Mouse (Mus musculus) spleen, embryonic (tissue): ENCODE measurements around the gene Abhd14a.
"Not testable (repeated sequence)": the region's sequence is repeated elsewhere in the genome, so short reads cannot be mapped to it uniquely, and the experiment has no call there.

Experiments used
- CTCF ChIA-PET: fragments of 350-600 bp; sonication (Branson Sonifier 250); formaldehyde crosslinking; loops from one replicate; lab custom pipeline; 2022; lab: Charles Lee

The Abhd14a gene

DNA sequence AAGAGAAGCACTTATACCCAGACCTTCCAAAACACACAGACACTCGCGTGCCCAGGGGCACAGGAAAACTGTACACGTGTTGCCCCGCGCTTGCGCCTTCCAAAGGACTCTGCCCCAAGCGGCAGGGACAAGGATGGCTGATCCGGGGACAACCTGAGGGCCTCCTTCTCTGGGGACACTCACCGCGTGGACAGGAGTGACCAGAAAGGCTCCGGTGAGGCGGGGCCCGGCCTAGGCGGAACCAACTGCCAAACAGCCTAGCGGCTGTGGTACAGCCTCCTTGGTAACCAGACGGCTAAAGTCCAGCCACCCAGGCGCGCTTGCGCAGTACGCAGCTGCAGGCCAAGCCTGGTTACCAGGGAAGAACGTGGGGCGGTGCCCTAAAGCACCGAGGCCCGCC is at the start of gene Abhd14a, which contains the start of gene Abhd14b:
Gene Abhd14a (minus strand): TSS at position 331 of the 400 bp plus-strand sequence.
Gene Abhd14b (plus strand): TSS at position 112 of the 400 bp plus-strand sequence.
- CTCF ChIA-PET: interaction anchor here (0.6 to 2.5 kb wide), 5 partner anchors 14 to 167 kb away, joined by 3 to 7 read pairs (median 6); partner anchors contain the start of genes Parp3 and Poc1a

DNA sequence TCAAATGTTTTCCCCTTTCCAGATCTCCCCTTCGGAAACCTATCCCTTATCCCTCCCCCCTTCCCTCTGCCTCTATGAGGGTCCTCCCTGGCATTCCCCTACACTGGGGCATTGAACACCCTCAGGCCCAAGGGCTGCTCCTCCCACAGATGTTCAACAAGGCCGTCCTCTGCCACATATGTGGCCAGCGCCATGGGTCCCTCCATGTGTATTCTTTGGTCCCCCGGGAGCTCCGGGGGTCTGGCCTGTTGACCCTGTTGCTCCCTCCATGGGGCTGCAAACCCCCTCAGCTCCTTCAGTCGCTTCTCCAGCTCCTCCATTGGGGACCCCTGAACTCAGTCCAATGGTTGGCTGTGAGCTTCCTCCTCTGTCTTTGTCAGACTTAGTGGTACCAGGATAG is 40.1 kb upstream of the Abhd14a start:
- CTCF ChIA-PET: not testable (repeated sequence)

DNA sequence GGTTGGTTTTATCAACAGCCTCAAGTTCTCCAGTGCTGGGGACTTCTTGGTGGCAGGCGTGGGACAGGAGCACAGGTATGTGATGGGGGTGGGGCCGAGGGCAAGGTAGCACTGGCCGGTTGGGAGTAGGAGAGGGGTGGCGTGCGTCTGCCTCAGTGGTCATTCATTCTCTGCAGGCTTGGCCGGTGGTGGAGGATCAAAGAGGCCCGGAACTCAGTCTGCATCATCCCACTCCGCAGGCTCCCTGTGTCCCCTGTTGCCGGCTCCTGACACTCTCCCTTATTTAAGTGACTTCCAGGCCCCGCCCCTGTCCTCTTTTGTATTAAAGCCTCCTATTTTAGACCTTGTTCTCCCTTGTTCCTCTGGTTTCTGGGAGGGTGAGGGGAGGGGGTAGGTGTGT is 37.6 kb upstream of the Abhd14a start:
- CTCF ChIA-PET: no interaction called here

DNA sequence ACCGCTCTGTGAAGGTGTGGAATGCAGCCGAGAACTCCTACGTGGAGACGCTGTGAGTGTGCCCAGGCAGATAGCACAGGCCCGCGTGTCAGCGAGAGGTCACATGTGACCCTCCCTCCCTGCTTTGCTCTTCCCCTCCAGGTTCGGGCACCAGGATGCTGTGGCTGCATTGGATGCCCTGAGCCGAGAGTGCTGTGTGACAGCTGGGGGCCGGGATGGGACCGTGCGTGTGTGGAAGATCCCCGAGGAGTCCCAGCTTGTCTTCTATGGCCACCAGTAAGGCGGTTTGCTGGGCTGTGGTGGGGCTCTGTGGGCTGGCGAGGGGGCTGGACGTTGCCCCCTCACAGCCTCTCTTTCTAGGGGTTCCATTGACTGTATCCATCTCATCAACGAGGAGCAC is 36.1 kb upstream of the Abhd14a start:
- CTCF ChIA-PET: no interaction called here

DNA sequence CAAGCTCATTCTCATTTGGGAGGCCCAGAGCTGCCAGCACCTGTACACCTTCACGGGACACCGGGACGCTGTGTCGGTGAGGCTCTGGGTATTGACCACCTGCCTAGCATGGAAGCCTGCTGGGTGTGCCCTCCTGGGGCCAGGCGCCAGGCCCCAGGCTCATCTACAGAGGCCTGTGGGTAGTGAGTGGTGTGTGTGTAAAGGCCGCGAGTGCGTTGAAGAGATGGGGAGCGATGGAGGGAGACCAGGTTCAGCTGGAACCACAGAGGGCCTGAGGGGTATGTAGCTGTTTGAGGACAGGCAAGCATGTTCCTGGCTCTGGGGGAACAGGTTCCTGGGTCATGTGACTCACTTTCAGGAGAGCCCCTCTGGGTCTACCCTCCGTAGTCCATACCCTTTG is 35.7 kb upstream of the Abhd14a start:
- CTCF ChIA-PET: no interaction called here

DNA sequence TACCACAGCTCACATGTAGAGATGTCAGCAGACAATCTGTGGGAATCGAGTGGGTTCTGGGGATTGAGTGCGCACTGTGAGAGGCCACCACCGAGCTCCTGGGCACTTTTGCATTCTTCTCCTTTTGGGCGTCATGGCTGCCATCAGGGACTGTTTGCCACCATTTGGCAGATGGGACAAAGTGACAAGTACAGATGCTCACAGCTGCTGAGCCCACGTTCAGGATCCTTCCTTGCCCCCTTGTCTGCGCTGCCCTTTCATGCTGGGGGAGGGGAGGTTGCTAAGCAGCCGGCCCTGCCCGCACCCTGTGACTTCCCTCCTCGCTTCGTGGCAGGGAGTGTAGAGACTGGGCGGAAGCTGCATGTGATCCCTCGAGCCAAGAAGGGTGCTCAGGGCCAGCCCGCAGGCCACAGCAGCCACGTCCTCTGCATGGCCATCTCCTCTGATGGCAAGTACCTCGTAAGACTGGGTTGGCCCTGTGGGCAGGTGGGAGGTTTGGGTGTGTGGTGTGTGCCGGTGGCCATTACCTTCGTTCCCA is 35.2 kb upstream of the Abhd14a start:
- CTCF ChIA-PET: no interaction called here

DNA sequence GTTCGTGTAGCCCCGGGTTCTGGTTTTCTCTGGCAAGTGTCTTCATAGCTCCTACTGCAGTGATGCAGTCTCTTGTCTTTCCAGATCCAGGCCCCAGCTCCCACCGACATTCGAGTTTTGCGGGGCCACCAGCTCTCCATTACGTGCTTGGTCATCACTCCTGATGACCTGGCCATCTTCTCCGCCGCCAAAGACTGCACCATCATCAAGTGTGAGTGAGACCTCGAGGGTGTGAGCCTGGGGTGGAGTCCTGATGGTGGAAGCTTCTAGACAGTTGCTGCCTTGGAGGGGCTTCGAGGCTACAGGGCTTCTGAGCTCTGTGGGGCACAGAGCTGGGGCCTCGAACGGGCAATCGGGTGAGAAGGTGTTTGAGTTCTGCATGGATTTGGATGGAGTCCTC is 34.2 kb upstream of the Abhd14a start:
- CTCF ChIA-PET: no interaction called here

DNA sequence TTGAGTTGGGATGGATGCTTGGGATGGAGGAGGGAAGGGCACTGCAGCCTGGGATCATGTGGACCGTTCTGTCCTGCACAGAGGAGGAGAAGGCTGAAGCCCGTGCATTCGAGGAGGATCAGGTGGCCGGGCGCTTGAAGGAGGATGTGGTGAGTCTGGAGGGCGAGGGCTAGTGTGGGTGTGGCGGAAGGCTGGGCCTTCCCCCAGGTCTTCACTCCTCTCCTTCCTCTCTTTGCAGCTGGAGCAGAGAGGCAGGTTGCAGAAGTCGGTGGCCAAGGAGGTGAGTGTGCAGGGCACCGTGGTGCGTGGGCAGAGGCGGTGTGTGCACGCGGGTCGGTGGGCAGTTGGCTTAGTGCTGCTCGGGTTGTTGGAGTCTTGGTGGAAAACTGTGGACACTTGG is 33.6 kb upstream of the Abhd14a start:
- CTCF ChIA-PET: interaction anchor here (0.7 kb wide), 1 partner anchor 43 kb away, joined by 5 read pairs; the partner anchor contains the start of gene Acy1

DNA sequence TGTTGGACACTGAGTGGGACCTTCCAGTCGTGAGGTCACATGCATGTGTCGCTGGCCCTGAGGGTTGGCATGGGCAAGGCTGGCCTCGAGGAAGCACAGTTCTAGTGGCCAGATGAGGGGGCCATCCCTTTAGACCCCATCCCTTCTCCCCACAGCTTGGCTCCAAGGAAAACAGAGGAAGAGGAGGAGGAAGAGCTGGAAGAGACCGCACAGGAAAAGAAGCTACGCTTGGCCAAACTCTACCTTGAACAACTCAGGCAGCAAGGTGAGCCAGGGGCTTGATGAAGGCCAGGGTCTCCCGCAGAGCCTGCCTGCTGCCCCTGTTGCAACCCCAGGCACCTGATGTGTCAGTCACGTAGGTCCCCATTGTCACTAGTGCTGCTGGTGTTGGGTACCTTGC is 33.1 kb upstream of the Abhd14a start:
- CTCF ChIA-PET: interaction anchor here (0.7 kb wide), 1 partner anchor 43 kb away, joined by 5 read pairs; the partner anchor contains the start of gene Acy1

DNA sequence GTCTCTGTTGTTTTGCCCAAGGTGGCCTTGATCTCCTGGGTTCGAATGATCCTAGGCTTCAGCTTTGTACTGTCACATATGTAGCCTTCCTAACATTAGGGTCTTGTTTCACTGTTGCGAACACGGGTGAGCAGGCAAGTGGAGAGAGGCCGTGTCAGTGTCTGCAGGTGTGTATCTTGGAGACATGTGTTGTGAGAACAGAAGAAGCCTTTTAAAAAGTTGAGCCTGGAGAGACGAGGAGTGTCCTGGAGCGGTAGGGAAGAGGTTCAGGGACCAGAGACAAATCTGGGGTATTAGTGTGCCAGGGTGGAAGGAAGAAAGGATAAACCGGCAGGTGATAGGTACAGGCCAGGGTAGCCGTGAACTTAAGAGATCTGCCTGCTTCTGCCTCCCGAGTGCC is 30.6 kb upstream of the Abhd14a start:
- CTCF ChIA-PET: no interaction called here

DNA sequence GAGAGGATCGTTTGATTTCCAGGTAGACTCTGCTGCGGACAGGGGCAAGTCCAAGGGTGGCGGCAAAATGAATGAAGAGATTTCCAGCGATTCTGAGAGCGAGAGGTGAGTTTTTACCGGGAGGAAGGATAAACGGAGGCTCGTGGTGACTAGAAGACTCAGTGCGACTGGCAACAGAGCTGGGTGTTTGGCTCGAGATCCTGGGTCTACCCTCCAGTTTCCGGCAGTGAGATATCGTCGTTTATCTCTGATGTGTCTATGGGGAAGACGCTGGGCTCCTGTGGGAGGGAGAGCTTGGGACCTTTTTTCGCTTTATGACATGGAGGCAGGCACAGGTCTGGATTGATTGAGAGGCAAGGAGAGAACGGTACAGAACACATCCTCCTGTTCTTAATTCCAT is 30.2 kb upstream of the Abhd14a start:
- CTCF ChIA-PET: interaction anchor here (0.5 to 1.6 kb wide), 3 partner anchors 50 to 1095 kb away, joined by 3 to 12 read pairs (median 4); no protein-coding TSS in a partner anchor

DNA sequence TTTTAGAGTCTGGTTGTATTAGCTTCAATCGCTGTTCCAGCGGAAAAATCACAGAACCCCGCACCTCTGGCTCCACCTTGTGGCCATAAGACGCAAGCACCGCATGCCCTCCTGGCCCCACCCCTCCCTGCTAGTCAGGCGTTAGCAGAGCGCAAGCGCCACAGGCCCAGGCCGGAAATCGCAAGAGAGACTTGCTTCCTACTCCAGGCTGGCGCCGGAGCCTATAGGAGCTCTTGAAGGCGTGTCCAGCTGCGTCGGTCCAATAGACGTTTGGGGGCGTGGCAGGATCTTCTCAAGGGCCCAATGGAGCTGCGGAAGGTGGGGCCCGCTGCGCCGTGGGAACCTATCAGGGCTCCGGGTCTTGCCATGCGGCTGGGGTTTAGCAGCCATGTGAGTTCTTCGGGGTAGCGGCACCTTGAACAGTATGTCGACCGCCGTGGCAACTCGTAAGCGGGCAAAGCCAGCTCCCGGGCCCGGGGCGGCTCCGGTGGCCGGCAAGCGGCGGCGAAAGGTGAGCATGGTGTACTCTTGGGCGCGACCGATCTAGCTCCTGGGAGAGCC is 29.5 kb upstream of the Abhd14a start, which contains the start of gene Parp3:
Gene Parp3 (minus strand): TSS at position 26 of the 561 bp plus-strand sequence.
- CTCF ChIA-PET: interaction anchor here (0.5 to 1.6 kb wide), 6 partner anchors 29 to 1096 kb away, joined by 3 to 12 read pairs (median 4); partner anchors contain the start of genes Abhd14a and Abhd14b

DNA sequence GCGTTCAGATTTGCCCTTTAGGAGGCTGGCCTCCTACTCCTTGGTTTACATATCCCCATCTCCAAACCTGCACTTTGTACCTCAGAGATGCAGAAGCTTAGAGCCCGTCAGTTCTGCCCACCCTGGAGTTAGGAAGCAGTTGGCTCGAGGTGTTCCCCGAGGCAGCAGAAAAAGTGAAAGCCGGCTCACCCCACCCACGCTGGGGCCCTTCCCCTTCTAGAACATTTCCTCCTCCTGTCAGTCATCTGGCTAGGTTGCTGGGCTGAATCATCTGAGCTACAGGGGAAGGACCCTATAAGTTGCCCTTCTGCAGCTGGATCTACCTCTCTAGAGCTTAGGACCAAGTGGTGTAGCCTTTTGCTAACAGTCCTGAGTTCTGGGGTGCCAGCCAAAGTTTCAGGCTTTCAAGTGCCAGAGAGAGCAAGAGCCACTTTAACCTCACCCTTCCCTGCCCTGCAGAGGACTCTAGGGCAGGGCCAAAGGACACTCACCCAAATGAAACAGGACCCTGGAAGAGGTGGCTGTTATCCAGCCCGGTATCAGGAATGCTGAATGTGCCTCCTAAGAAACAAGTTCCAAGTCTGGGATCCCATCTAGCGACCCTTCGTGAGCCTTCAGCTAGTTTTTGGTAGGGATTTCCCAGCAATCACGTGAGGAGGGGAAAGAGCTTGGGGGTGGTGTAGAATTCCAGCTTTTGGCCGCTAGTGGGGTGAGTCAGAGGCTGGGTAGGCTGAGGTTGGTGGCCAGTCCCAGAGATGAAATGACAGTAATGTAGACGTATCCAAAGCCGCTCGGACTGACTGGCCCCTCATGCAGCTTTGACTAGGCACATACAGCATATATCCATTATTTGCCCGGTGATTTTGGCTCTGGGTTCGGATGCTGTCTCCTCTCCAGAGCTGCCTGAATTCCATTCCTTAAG is 28.8 kb upstream of the Abhd14a start:
- CTCF ChIA-PET: interaction anchor here (0.9 to 1.6 kb wide), 4 partner anchors 28 to 55 kb away, joined by 3 to 6 read pairs (median 4); partner anchors contain the start of genes Abhd14a and Abhd14b

DNA sequence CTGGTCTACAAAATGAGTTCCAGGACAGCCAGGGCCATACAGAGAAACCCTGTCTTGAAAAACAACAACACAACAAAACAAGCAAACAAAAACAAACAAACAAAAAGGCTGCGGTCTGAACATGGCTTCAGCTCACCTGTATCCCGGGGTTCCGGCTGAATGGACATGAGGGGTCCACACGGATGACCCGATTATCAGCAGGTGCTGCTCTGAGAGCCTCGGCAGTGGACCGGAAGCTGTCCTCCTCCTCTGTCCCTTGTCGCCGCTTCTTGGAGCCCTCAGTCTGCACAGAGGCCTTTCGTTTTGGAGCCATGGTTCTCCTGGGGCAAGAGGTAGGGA is 28.2 kb upstream of the Abhd14a start, which contains the start of gene Rrp9:
Gene Rrp9 (plus strand): TSS at position 301 of the 339 bp plus-strand sequence.
- CTCF ChIA-PET: no interaction called here

DNA sequence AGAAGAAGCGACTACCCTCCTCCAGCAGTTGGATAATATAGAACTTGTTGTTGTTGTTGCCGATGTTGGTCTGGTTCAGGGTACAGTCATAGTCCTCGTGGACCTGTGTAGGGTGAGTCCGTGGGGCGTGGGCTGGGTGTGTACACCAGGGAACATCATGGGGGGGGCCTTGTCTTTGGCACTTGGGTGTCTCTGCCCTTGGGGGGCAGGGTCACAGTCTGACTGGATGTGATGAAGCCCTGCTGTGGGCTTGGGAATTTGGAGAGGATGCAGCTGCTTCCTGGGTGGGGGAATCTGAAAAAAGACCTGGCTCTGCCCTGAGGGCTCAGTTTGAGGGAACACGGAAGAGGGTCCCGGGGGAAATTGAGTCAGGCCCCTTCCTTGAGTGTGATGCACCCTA is 27.6 kb upstream of the Abhd14a start:
- CTCF ChIA-PET: interaction anchor here (0.6 kb wide), 1 partner anchor 176 kb away, joined by 5 read pairs; no protein-coding TSS in a partner anchor

DNA sequence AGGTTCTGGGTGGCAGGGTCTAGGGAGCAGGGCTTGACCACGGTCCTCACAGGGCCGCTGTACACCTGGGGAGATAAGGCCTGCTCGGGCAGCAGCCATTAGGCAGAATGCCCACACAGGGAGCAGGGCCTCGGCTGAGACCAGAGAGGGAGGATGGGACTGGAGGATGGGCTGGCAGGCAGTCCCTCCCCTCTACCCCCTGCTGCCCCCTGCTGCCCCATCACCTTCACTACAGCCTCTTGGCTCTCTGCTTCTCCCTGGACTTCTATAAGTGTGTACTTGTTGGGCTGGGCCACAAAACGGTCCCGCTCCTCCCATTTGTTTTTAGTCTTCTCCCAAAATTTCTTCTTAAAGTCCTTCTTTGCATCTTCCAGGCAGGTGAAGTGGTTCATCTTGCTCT is 27.0 kb upstream of the Abhd14a start:
- CTCF ChIA-PET: interaction anchor here (0.6 to 1.1 kb wide), 5 partner anchors 29 to 1074 kb away, joined by 3 to 8 read pairs (median 3); no protein-coding TSS in a partner anchor

DNA sequence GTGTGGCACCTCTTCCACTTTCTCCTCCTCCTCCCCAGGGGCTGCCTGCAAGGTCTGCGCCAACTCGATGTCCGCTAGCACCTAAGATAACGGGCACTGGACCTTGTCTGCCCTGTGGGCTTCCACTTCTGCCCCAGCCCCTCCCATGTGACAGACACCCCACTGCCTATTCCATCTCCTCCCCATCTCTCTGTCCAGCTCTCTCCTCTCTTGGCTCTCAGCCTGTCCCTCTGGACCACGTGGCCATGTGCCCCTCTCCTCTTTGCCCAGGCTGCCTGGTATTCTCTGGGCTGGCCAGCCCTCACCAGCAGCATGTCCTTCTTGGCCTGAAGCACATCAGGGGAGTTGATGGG is 26.3 kb upstream of the Abhd14a start:
- CTCF ChIA-PET: interaction anchor here (0.6 to 1.1 kb wide), 3 partner anchors 28 to 1074 kb away, joined by 3 to 8 read pairs (median 3); no protein-coding TSS in a partner anchor

DNA sequence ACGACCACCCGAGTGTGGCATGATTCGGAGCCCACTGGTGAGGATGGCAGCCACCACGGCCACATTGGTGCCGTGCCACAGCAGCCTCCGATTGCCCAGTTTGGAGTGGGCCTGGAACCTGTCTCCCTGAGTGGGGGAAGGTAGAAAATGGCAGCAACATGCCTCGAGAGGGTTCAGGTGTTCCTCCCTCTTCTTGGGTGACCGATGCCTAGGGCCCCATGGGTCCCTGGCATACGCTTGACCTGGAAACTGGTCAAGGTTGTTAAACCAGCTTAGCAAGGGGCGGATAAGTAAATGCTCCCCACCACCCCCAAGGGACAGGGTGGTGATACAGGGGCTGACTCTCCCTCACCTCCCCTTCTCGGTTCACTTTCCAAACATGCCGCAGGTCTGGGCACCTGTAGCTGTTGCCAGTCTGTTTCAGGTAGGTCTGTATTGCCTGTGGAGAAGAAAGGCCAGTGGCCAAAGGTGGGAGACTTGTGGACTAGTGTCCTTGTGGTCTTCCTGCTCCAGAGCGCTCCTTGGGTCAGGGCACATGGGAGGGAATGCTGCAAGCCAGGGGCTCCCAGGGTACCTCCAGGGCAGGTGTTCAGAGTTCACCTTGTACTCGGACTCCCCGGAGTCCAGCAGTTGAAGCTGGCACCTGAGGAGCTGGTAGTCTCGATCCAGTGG is 25.7 kb upstream of the Abhd14a start:
- CTCF ChIA-PET: interaction anchor here (1.1 kb wide), 1 partner anchor 1075 kb away, joined by 3 read pairs; no protein-coding TSS in a partner anchor

DNA sequence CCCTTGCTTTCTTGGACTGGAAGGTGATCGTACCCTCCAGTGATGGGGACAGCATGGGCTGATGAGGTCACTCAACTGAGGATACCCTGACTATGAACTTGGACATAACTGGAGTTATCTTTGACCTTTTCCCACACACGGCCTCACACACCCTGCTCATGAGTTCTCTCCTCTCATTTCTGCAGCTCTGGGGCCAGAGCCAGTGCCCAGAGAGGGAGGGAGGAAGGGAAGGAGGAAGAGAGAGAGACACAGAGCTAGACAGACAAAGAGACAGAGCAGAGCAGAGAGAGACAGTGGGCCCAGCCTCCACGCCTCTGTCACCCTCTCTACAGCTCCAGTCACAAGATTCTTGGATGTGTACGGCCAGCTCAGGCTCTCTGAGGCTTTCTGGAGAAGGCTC is 24.8 kb upstream of the Abhd14a start:
- CTCF ChIA-PET: no interaction called here

DNA sequence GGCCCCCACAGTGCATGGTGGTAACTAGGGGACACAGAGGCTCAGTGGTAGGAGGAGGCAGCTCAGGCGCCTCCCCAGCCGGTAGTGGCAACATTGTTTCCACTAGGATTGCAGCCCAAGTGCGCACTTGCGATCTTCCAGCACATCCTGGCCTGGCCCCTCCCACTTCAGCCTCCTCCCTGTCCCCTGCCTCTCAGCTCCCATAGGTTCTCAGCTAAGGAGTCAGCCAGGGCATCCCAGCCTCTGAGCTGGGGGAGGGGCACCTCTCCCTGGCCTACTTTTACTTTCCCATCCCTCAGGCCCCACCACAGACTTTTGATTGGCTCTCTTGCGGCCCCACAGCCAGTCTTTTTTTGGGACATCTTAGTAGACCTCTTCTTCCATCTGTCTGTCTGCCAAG is 24.4 kb upstream of the Abhd14a start:
- CTCF ChIA-PET: no interaction called here
